Mouse (Mus musculus) lung, adult 2 months (tissue): ENCODE measurements around the gene Il17d.

Experiments
- CTCF ChIP-seq: fragments of 200-500 bp; IDR thresholded peaks from 2 replicates; pipeline ENCODE4 v1.5.1; 2011; ENCODE audit warnings: mild to moderate bottlenecking, low read length, control low read depth; ENCODE audit not compliant: insufficient read depth
- POLR2A ChIP-seq: fragments of 200-500 bp; IDR thresholded peaks from 2 replicates; pipeline ENCODE4 v1.6.1; 2011; ENCODE audit warnings: low read depth, mild to moderate bottlenecking, control low read depth, low read length, borderline replicate concordance; ENCODE audit errors: extremely low read depth

- TF ChIP-seq CTCF (no peak), POLR2A (no peak)
These were observed 29.9 kb downstream of the Il17d start for GRCm38 (mm10) chr14:57554434-57554833.
